Mouse (Mus musculus) limb, embryonic 12.5 days (tissue): ENCODE results near the gene Pnmal1. TPM values are rescaled to one million over a fixed set of nuclear protein-coding genes. Genes with fewer than 3 reads are reported as not detected.

ENCODE experiments used
- ATAC-seq: fragments of 200-750 bp; cut with Nextera tagmentation; 2 replicates; pipeline ENCODE4 v1.8.0; 2017; ENCODE audit warnings: low read depth, moderate TSS enrichment; ENCODE audit not compliant: insufficient number of reproducible peaks, insufficient read depth, low FRiP score, low TSS enrichment
- H3K27ac ChIP-seq: fragments of 300-500 bp; sonication (generic); 2 replicates; pipeline ENCODE4 v1.5.1; 2016; ENCODE audit warnings: mild to moderate bottlenecking, moderate library complexity
- H3K27me3 ChIP-seq: fragments of 300-500 bp; sonication (generic); 2 replicates; pipeline ENCODE4 v1.6.1; 2016; ENCODE audit warnings: mild to moderate bottlenecking, moderate library complexity
- H3K36me3 ChIP-seq: fragments of 300-500 bp; sonication (generic); 2 replicates; pipeline ENCODE4 v1.6.1; 2016; ENCODE audit warnings: mild to moderate bottlenecking, moderate library complexity
- H3K4me1 ChIP-seq: fragments of 300-500 bp; sonication (generic); replicated peaks from 2 replicates; pipeline ENCODE4 v1.6.1; 2016
- H3K4me2 ChIP-seq: fragments of 300-500 bp; sonication (generic); 2 replicates; pipeline ENCODE4 v1.6.1; 2016; ENCODE audit warnings: mild to moderate bottlenecking, moderate library complexity
- H3K4me3 ChIP-seq: fragments of 300-500 bp; sonication (generic); replicated peaks from 2 replicates; pipeline ENCODE4 v1.5.1; 2016; ENCODE audit warnings: mild to moderate bottlenecking
- H3K9ac ChIP-seq: fragments of 300-500 bp; sonication (generic); replicated peaks from 2 replicates; pipeline ENCODE4 v1.6.1; 2016; ENCODE audit warnings: mild to moderate bottlenecking, moderate library complexity
- H3K9me3 ChIP-seq: fragments of 300-500 bp; sonication (generic); 2 replicates; pipeline ENCODE4 v1.6.1; 2016; ENCODE audit warnings: mild to moderate bottlenecking, moderate library complexity
- WGBS: fragments of 180-500 bp; shearing (Covaris S2); methylation state at CpG from one replicate; pipeline ENCODE4 v1.1.7; 2016; 5-methylcytosine and 5-hydroxymethylcytosine counted together
- polyA plus RNA-seq: library from polyadenylated mRNA; unstranded; fragments of >200 nt; fragmentation: Nextera tagmentation; extraction: Ambion mirVana; gene quantifications from 2 replicates; pipeline ENCODE4 v1.2.1, GENCODE M21; 2016

Gene Pnmal1
- polyA plus RNA-seq, 1 experiment from 2014 or later = 1.5 TPM

DNA sequence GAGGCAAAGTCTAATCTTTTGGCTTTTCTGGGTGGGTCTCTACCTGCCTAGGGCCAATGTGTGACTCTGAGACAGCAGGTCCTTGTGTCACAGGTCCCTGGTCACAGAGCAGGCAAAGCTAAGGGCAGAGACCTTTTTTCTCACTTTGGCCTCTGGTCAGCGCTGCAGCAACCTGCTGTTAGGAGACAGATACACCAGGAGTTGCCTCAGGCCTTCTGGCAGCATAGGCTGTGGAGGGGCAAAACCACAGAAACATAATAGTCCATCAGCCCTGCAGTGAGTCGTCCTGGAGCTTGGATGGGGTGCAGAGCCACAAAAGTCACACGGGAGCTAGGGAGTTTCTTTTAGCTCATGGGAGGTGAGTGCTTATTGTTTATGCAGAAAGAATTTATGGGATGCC is 40.8 kb upstream of the Pnmal1 start:
- peaks cover 66% of the 10 kb centered on the region for H3K36me3 ChIP-seq
- H3K4me3 ChIP-seq = no peak overlapping the region
- H3K4me1 ChIP-seq = peaks cover 41% of the 10 kb centered on the region
- no peak overlapping the region for H3K27ac ChIP-seq
- H3K4me2 ChIP-seq = no peak overlapping the region
- 0 out of 2 replicates have a peak overlapping the region, but pooled peaks have one; percentile 0 for H3K9ac ChIP-seq
- H3K27me3 ChIP-seq = no peaks in the 10 kb centered on the region
- WGBS = 76% methylated on average over 3 of the region's 3 CpGs
- no peak for ATAC-seq
- no peaks in the 10 kb centered on the region for H3K9me3 ChIP-seq

DNA sequence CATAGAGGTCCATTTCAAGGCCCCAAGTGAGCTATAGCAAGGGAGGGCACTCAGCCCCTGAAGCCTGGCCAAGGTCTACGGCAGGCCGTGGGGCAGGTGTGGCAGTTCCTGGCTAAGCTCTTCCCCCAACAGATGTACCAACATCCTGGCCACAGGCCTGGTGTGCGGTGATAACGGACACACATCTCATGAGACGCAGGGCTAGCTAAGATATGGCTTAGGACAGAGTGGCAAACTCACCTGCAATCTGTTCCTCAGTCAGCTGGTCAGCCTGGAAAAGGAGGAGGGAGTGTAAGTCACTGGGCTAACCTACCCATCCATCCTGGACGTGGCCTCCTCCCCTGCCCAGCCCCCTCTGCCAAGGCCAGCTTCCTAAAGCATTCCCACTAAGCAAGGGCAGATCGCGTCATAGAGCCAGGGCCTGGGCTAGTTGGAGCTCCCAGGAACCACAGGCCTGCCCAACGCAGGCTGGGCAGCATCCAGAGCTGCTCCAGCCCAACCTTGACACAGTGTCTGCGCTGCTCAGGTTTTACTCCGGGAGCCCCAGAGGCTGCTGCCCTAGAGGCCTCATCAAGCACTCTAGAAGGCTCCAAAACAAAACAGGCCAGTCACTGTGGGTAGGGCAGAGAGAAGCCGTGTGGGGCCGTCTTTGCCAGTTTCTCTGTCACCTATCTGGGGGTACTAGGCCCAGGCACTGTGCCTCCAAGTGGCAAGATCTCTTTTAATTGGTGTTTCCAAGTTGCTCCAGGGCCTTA is 39.9 kb upstream of the Pnmal1 start:
- Histone ChIP-seq H3K9me3 (no peaks in the 10 kb centered on the region), H3K9ac (peak overlapping the region; percentile 44; the same call in 1 of the 2 replicates), H3K36me3 (peaks cover 62% of the 10 kb centered on the region), H3K4me3 (no peak overlapping the region), H3K27me3 (no peaks in the 10 kb centered on the region), H3K4me2 (peak overlapping the region; percentile 24), H3K27ac (0 out of 2 replicates have a peak overlapping the region, but pooled peaks have one; percentile 50), H3K4me1 (peaks cover 41% of the 10 kb centered on the region)
- ATAC-seq = no peak
- WGBS = 84% methylated on average over 13 of the region's 13 CpGs

DNA sequence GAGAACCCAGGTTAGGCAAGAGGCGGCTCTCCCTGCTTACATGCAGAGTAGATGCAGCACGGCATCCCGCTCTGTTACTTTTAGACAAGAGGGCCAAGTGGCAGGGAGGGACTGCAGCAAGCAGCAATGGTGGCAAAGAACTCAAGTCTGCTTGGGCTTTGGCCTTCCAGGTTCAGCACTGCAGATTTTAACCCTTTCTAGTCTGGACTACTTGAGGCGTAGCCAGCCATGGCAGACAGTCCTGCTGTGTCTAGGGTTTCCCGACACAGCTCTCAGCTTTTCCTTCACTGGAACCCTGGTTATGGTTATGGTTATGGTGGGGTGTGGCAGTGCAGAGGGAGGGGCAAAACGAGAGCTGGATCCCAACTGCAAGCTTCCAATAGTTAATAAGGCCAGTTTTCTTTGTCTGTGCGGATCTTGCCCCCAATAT is 39.3 kb upstream of the Pnmal1 start:
- Histone ChIP-seq H3K36me3 (peaks cover 56% of the 10 kb centered on the region), H3K4me1 (peaks cover 41% of the 10 kb centered on the region), H3K9me3 (no peaks in the 10 kb centered on the region), H3K27ac (0 out of 2 replicates have a peak overlapping the region, but pooled peaks have one; percentile 50), H3K4me2 (peak overlapping the region; percentile 24), H3K27me3 (no peaks in the 10 kb centered on the region), H3K9ac (peak overlapping the region; percentile 44; the same call in 1 of the 2 replicates), H3K4me3 (no peak overlapping the region)
- 81% methylated on average over 7 of the region's 7 CpGs for WGBS
- ATAC-seq = no peak

DNA sequence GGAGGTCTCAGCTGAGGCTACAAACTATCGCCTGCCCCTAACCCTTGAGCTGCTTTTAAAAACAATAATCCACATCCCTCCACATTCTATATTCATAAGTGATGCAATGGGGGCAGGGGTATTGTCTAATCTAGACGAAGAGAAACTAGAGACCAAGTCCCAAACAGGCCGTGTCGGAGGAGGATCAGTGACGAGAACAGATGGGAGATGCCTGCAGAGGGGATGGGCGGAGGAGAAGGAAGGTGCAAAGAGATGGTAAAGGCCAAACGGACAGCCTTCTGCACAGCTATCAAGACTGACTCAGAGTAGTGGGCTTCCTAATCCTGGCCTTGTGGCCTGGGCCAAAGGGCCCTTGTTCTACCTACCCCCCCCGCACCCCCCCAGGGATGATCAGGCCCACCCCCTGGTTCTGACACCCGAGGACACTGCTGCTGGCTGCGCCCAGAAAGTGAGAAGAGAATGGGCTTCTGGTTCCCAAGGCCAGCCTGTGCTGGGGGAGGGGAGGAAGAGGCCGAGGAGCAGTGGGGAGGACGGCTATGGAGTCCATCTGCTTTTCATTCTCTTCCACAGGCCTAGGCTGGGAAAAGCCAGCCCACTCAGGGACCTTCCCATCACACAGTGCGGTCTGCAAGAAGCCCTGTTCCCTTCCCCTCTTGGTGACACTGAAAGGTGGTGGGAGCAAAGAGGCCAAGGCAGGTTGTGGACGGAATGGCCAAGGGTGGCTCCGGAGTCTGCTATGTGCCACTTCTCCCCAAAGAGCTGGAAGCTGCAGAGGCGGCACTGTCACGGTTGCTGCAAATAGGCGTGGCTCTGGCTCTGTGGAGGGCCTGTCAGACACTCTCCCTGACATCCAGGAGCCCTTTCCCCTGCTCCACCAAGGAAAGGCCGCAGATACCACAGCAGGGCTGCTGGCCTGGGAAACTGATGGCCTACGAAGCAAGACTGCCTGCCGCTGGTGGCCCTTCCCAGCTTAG is 38.4 kb upstream of the Pnmal1 start:
- Histone ChIP-seq H3K4me1 (peaks cover 41% of the 10 kb centered on the region), H3K9me3 (no peaks in the 10 kb centered on the region), H3K9ac (peak overlapping the region; percentile 94), H3K36me3 (peaks cover 48% of the 10 kb centered on the region), H3K27me3 (no peaks in the 10 kb centered on the region), H3K27ac (peak overlapping the region; percentile 86), H3K4me2 (peak overlapping the region; percentile 94), H3K4me3 (peak overlapping the region; percentile 85)
- ATAC-seq = no peak
- 38% methylated on average over 21 of the region's 21 CpGs for WGBS

DNA sequence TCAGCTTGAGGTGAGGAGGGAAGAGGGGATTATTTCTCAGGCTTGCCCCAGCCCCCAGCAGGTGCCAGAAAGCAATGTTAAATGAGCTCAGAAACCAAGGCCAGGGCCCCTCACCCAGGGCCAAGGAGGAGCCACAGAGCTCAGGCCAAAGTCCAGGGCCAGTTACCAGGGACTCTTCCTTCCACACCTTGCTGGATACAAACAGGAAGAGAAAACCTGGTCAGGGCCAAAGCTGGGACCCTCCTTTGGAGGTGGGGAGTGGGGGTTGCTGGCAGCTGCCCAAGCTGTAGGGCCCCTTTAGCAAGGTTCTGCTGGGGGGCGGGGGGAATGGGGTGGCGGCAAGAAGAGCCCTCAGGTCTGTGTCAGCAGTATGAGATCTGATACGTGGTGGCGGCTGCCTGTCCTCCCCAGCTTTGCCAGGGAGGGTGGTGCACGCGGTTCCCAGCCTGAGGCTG is 37.6 kb upstream of the Pnmal1 start:
- peaks cover 40% of the 10 kb centered on the region for H3K36me3 ChIP-seq
- peak overlapping the region; percentile 86 for H3K27ac ChIP-seq
- peak overlapping the region; percentile 94 for H3K9ac ChIP-seq
- peak overlapping the region; percentile 94 for H3K4me2 ChIP-seq
- H3K27me3 ChIP-seq = no peaks in the 10 kb centered on the region
- WGBS = 66% methylated on average over 6 of the region's 6 CpGs
- ATAC-seq = no peak
- H3K4me3 ChIP-seq = peak overlapping the region; percentile 85
- H3K9me3 ChIP-seq = no peaks in the 10 kb centered on the region
- H3K4me1 ChIP-seq = peaks cover 41% of the 10 kb centered on the region

DNA sequence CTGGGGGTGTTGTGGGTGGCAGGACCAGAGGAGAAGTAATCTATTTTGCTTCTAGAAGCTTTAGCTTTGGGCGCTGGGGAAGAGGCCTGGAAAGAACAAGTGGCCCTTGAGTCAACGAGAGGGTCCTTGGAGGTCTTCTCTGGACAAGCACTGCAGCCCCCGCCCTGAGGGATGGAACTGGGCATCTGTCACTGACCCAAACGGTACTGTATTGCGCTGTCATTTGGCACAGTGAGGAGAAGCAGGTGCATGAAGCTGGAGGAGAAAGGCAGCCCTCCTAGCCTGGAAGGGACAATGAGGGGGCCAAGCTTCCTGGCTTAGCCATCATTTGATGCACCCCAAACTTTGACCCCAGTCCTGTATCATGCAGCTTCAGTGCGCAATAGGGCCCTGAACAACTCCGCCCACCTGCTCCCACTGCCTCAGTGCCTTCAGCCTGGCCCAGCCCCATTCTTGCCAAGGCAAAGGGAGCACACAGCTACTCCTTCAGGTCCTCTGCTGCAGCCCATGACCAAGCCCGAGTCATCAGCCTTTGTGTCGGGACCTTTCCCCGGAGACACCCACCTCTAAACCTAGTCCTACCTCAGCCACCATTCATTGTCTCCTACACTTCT is 37.0 kb upstream of the Pnmal1 start:
- H3K4me1 ChIP-seq = peaks cover 41% of the 10 kb centered on the region
- H3K9me3 ChIP-seq = no peaks in the 10 kb centered on the region
- H3K4me3 ChIP-seq = peak overlapping the region; percentile 85
- peak overlapping the region; percentile 97 for H3K27ac ChIP-seq
- 60% methylated on average over 10 of the region's 10 CpGs for WGBS
- no peaks in the 10 kb centered on the region for H3K27me3 ChIP-seq
- peaks cover 34% of the 10 kb centered on the region for H3K36me3 ChIP-seq
- peak overlapping the region; percentile 94 for H3K4me2 ChIP-seq
- peak overlapping the region; percentile 94 for H3K9ac ChIP-seq
- ATAC-seq = no peak

DNA sequence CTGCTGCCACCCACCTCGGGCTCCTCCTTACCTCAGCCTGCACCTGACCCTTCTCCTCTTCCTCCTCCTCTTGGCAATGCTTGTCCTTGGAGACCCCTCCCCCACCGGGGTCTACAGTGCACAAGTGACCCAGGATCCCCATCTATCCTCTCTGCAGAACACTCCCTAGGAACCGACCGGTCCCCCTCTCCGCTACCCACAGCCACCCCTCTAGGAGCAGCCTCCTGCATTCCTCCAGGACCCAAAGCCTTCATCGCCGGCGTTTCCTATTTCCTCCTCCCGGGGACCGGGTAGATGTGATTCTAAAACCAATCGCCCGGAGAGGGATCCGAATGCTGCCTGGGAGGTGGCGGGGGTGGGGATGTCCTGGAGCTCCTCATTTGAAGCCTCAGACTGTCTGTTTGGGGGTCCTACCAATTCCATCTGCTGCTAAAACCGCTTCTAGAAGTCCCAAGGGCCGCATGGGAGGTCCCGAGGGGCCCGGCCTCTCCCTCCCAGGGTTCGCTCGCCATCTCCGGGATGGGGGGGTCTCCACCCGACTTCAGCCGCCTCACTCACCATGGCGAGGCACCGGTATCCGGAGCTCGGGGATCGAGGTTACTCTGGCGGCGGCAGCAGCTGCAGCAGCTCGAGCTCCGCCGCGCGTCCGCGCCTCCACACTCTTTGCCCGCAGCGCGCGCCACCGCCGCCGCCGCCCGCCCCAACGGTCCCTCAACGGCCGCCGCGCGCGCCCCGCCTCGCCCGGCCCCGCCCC is 36.0 kb upstream of the Pnmal1 start:
- peak overlapping the region; percentile 94 for H3K9ac ChIP-seq
- H3K36me3 ChIP-seq = peaks cover 24% of the 10 kb centered on the region
- H3K9me3 ChIP-seq = no peaks in the 10 kb centered on the region
- H3K4me2 ChIP-seq = peak overlapping the region; percentile 94
- ATAC-seq = no peak; the same call in 1 of the 2 replicates
- H3K4me1 ChIP-seq = peaks cover 41% of the 10 kb centered on the region
- under 1% methylated on average over 49 of the region's 57 CpGs for WGBS
- peak overlapping the region; percentile 97 for H3K27ac ChIP-seq
- peak overlapping the region; percentile 85 for H3K4me3 ChIP-seq
- no peaks in the 10 kb centered on the region for H3K27me3 ChIP-seq

DNA sequence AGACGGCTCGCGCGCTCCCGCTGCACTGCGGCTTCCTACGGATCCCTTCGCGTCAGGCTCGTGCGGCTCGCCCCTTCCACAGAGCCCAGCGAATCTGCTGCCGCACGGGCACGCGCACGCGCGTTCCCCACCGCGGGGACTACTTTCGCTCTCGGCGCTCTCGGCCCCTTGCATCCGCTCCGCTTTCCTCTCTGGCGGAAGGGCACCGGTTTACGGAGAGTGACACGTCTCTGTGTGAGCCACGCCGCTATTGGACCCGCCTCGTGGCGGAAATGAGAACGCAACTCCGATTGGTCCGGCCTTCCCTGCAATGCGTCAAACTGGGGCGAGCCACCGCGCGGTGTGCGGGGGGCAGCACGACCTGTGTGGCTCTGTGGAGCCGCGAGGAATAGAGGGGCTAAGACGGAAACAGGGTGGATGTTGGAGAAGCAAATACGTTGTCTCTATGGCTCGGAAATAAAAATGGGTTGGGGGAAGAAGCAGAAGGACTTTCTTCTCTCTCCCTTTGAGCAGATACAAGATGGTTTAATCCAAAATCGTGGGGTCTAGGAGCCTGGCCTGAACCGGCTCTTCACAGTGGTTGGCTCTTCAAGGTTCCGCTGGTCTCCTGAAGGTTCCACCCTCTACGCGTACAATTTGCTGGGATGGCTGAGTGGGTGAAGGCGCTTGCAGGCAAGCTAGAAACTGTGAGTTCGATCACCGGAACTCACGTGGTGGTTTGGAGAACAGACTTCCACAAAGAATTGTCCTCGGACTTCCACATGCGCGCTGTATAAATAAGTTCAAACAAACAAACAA is 35.2 kb upstream of the Pnmal1 start, which contains the start of gene Calm3:
Calm3 (minus strand) TSS at position 78 of the 798 bp plus-strand sequence.
- Histone ChIP-seq H3K27me3 (no peaks in the 10 kb centered on the region), H3K4me2 (peak within 1 kb of the TSS; percentile 94), H3K9me3 (no peaks in the 10 kb centered on the region), H3K4me1 (peaks cover 37% of the 10 kb centered on the region), H3K4me3 (peak within 1 kb of the TSS; percentile 85), H3K27ac (peak within 1 kb of the TSS; percentile 97), H3K9ac (peak within 1 kb of the TSS; percentile 94), H3K36me3 (peaks cover 16% of the 10 kb centered on the region)
- 2% methylated on average over 64 of the region's 64 CpGs for WGBS
- ATAC-seq = peak; percentile 90

DNA sequence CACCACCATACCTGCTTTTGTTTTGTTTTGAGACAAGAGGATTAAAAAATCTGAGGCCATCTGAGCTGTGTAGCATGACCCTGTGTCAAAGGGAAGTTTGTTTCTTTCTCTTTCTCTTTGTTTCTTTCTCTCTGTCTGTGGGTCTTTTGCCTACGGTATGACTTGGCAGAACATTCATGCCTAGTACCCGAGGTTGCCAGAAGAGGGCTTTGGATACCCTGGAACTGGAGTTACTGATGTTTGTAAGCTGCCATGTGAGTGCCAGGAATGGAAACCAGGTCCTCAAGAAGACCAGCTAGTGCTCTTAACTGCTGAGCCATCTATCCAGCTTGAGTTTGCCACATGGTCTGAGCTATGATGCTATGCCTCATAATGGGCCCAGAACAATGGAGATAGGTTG is 31.1 kb upstream of the Pnmal1 start:
- no peak overlapping the region for H3K9ac ChIP-seq
- 41% methylated on average over 2 of the region's 2 CpGs for WGBS
- no peak for ATAC-seq

More for the DNA sequence above, 31.1 kb upstream of the Pnmal1 start:
- Histone ChIP-seq H3K4me3 (no peak overlapping the region), H3K27ac (no peak overlapping the region), H3K36me3 (no peaks in the 10 kb centered on the region), H3K4me2 (no peak overlapping the region), H3K27me3 (no peaks in the 10 kb centered on the region), H3K9me3 (no peaks in the 10 kb centered on the region), H3K4me1 (no peaks in the 10 kb centered on the region)
